19 mouse cellular contexts compared by ENCODE assay signal in the genomic region with DNA sequence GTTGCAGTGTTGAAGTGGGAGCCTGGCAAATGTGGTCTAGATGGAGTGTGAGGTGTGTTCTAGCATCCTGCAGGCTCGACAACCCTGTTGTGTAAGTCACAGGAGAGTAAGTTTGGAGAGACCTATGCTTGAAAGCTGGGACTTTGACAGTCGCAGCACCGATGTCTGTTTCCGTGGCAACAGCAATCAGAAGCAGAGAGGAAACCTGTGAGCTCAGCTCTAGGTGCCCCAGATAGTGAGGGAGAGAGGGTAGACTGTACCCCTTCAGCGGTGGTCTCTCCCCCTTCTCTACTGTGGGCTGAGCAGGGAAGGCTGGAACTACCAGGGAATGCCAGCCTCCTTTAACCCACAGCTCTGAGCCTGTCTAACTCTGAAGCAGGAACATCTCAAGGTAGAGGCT. TPM values are rescaled to one million over a fixed set of nuclear protein-coding genes. Genes with fewer than 3 reads are reported as not detected.
DNase-seq lines count a peak whose midpoint lies in the region; ATAC-seq and TF ChIP-seq lines count a peak whose summit lies in the region.
"Had no signal": no experiment of that assay in that cellular context is flagged by ENCODE, and none has a peak within 500 bp of the region (broad histone marks: within the 10 kb centered on the region; RNA-seq: fewer than 3 reads in every experiment).

No protein-coding gene starts in this region.

- H3K27me3 ChIP-seq in hindbrain, embryonic 10.5 days (ENCODE audit: insufficient read depth, poor library complexity, severe bottlenecking): peaks cover 27% of the 10 kb centered on the region
- H3K27me3 ChIP-seq in hindbrain, embryonic 12.5 days: 0 out of 2 replicates have a peak, but pooled peaks cover 4% of the 10 kb centered on the region
- peaks cover 19% of the 10 kb centered on the region; the same call in 1 of the 2 replicates for H3K27me3 ChIP-seq in embryonic facial prominence, embryonic 10.5 days (replicated peaks; ENCODE audit: low read depth, poor library complexity, severe bottlenecking)
- H3K27me3 ChIP-seq in hindbrain, postnatal 0 days (ENCODE audit: insufficient read depth, low read length): no peaks in the 10 kb centered on the region
- no peaks in the 10 kb centered on the region for H3K27me3 ChIP-seq in midbrain, embryonic 16.5 days (ENCODE audit: control insufficient read depth, insufficient read depth, low read depth, low read length)
- H3K27me3 ChIP-seq: intestine, embryonic 15.5 days had no signal

- no peak overlapping the region for H3K9ac ChIP-seq in hindbrain, embryonic 12.5 days
- H3K9ac ChIP-seq in hindbrain, postnatal 0 days (replicated peaks; ENCODE audit: low read length): no peak overlapping the region
- H3K9ac ChIP-seq in midbrain, embryonic 16.5 days (ENCODE audit: low read depth, low read length): no peak overlapping the region
- H3K9ac ChIP-seq: heart, embryonic 12.5 days; intestine, embryonic 15.5 days; kidney, embryonic 15.5 days; liver, embryonic 15.5 days had no signal

- H3K9me3 ChIP-seq in hindbrain, embryonic 10.5 days: no peaks in the 10 kb centered on the region
- H3K9me3 ChIP-seq in hindbrain, embryonic 12.5 days (replicated peaks): no peaks in the 10 kb centered on the region
- H3K9me3 ChIP-seq in embryonic facial prominence, embryonic 10.5 days: no peaks in the 10 kb centered on the region
- no peaks in the 10 kb centered on the region for H3K9me3 ChIP-seq in hindbrain, postnatal 0 days (ENCODE audit: low read length)
- no peaks in the 10 kb centered on the region for H3K9me3 ChIP-seq in midbrain, embryonic 16.5 days (replicated peaks; ENCODE audit: control insufficient read depth, low read length, poor library complexity, severe bottlenecking)
- H3K9me3 ChIP-seq: intestine, embryonic 15.5 days; kidney, embryonic 15.5 days; liver, embryonic 15.5 days had no signal

- no peak for ATAC-seq in hindbrain, embryonic 12.5 days (ENCODE audit: low FRiP score)
- peak; percentile 64; the same call in 1 of the 2 replicates for ATAC-seq in hindbrain, postnatal 0 days
- ATAC-seq in midbrain, embryonic 16.5 days: peak; percentile 84
- ATAC-seq: intestine, embryonic 15.5 days had no signal

- no peaks in the 10 kb centered on the region for H3K36me3 ChIP-seq in hindbrain, embryonic 10.5 days
- H3K36me3 ChIP-seq in hindbrain, embryonic 12.5 days: no peaks in the 10 kb centered on the region
- H3K36me3 ChIP-seq in embryonic facial prominence, embryonic 10.5 days (replicated peaks): no peaks in the 10 kb centered on the region
- H3K36me3 ChIP-seq in hindbrain, postnatal 0 days (ENCODE audit: insufficient read depth, low read length): no peaks in the 10 kb centered on the region
- H3K36me3 ChIP-seq in midbrain, embryonic 16.5 days (ENCODE audit: control insufficient read depth, insufficient read depth, low read length): no peaks in the 10 kb centered on the region
- H3K36me3 ChIP-seq: heart, embryonic 12.5 days; intestine, embryonic 15.5 days; kidney, embryonic 15.5 days; liver, embryonic 15.5 days had no signal

- no peak for DNase-seq in hindbrain, embryonic 10.5 days (ENCODE audit: low spot score)
- no peak for DNase-seq in embryonic facial prominence, embryonic 10.5 days (ENCODE audit: low spot score)
- DNase-seq in hindbrain, postnatal 0 days (ENCODE audit: low spot score): peak; percentile 58
- DNase-seq in adrenal gland, postnatal 10 days: no peak
- DNase-seq in cerebellum, adult 11-12 months: no peak
- DNase-seq: adrenal gland, postnatal 36 days; cerebellum, postnatal 10 days; lung, postnatal 10 days; right cerebral cortex, postnatal 14 days had no signal

- 71% methylated on average over 5 of the region's 5 CpGs for WGBS in hindbrain, embryonic 10.5 days
- 72% methylated on average over 5 of the region's 5 CpGs for WGBS in hindbrain, embryonic 12.5 days
- 75% methylated on average over 5 of the region's 5 CpGs for WGBS in embryonic facial prominence, embryonic 10.5 days
- WGBS in hindbrain, postnatal 0 days: 37% methylated on average over 5 of the region's 5 CpGs
- 33% methylated on average over 5 of the region's 5 CpGs for WGBS in midbrain, embryonic 16.5 days

- H3K4me2 ChIP-seq in hindbrain, embryonic 12.5 days (replicated peaks): no peak overlapping the region
- no peak overlapping the region for H3K4me2 ChIP-seq in hindbrain, postnatal 0 days (ENCODE audit: low read depth, low read length)
- H3K4me2 ChIP-seq in midbrain, embryonic 16.5 days (ENCODE audit: low read length): no peak overlapping the region
- H3K4me2 ChIP-seq: heart, embryonic 12.5 days; intestine, embryonic 15.5 days; kidney, embryonic 15.5 days; liver, embryonic 15.5 days had no signal

- H3K27ac ChIP-seq in hindbrain, embryonic 10.5 days: peak overlapping the region; percentile 65
- H3K27ac ChIP-seq in hindbrain, embryonic 12.5 days: no peak overlapping the region
- peak overlapping the region; percentile 52; the same call in 1 of the 2 replicates for H3K27ac ChIP-seq in embryonic facial prominence, embryonic 10.5 days (replicated peaks)
- no peak overlapping the region for H3K27ac ChIP-seq in hindbrain, postnatal 0 days
- no peak overlapping the region for H3K27ac ChIP-seq in midbrain, embryonic 16.5 days (ENCODE audit: low read length)
- H3K27ac ChIP-seq: intestine, embryonic 15.5 days; kidney, embryonic 15.5 days; liver, embryonic 15.5 days; stomach, postnatal 0 days had no signal

- TF ChIP-seq CTCF in hindbrain, postnatal 0 days (IDR thresholded peaks at IDR 0.05; ENCODE audit: low read depth): no peak

- peaks cover 34% of the 10 kb centered on the region for H3K4me1 ChIP-seq in hindbrain, embryonic 10.5 days (replicated peaks)
- peaks cover 15% of the 10 kb centered on the region for H3K4me1 ChIP-seq in hindbrain, embryonic 12.5 days
- peaks cover 34% of the 10 kb centered on the region for H3K4me1 ChIP-seq in embryonic facial prominence, embryonic 10.5 days
- H3K4me1 ChIP-seq in hindbrain, postnatal 0 days (ENCODE audit: insufficient read depth, low read length): 0 out of 2 replicates have a peak, but pooled peaks cover 4% of the 10 kb centered on the region
- H3K4me1 ChIP-seq in midbrain, embryonic 16.5 days (ENCODE audit: control insufficient read depth, insufficient read depth, low read length): peaks cover 10% of the 10 kb centered on the region
- H3K4me1 ChIP-seq: intestine, embryonic 15.5 days had no signal

- no peak overlapping the region for H3K4me3 ChIP-seq in hindbrain, embryonic 10.5 days
- no peak overlapping the region for H3K4me3 ChIP-seq in hindbrain, embryonic 12.5 days
- H3K4me3 ChIP-seq in embryonic facial prominence, embryonic 10.5 days: no peak overlapping the region
- H3K4me3 ChIP-seq in hindbrain, postnatal 0 days (ENCODE audit: low read length): no peak overlapping the region
- no peak overlapping the region for H3K4me3 ChIP-seq in midbrain, embryonic 16.5 days (ENCODE audit: low read depth, low read length)
- H3K4me3 ChIP-seq: erythroblast, embryonic 14.5 days; heart, embryonic 12.5 days; intestine, embryonic 15.5 days; kidney, embryonic 15.5 days; liver, embryonic 15.5 days; megakaryocyte, embryonic 14.5 days; myocyte had no signal

RNA-seq across cellular contexts. Expression of gene Ssbp3, which starts 11.6 kb away (rescaled TPM):
- 140 and 180 TPM in 2 replicates for polyA plus RNA-seq in hindbrain, embryonic 10.5 days (2016; fragmentation: Nextera tagmentation; extraction: Ambion mirVana)
- 285 and 302 TPM in 2 replicates for polyA plus RNA-seq in hindbrain, embryonic 12.5 days (2016; fragmentation: Nextera tagmentation; extraction: Ambion mirVana)
- polyA plus RNA-seq in embryonic facial prominence, embryonic 10.5 days (2016; fragmentation: Nextera tagmentation; extraction: Ambion mirVana): 147 TPM in 2 replicates
- 155 and 156 TPM in 2 replicates for total RNA-seq in hindbrain, postnatal 0 days (2014; rRNA removed)
- polyA plus RNA-seq in hindbrain, postnatal 0 days (2015; fragmentation: Nextera tagmentation; extraction: Ambion mirVana): 102 and 108 TPM in 2 replicates
- 129 and 164 TPM in 2 replicates for polyA plus RNA-seq in midbrain, embryonic 16.5 days (2015; fragmentation: Nextera tagmentation; extraction: Ambion mirVana)
- 10 to 100 TPM; 50.8 to 69.0 TPM for total RNA-seq in adrenal gland, postnatal 10 days (2021)

Comparison
In these comparisons a context has a peak if more than half of its experiments do, and no peak if none do; other contexts are left out.
1. H3K27ac ChIP-seq: peak in hindbrain, embryonic 10.5 days (single experiment) and embryonic facial prominence, embryonic 10.5 days (single experiment); none in hindbrain, embryonic 12.5 days (single experiment), hindbrain, postnatal 0 days (single experiment) and midbrain, embryonic 16.5 days (single experiment).